Mouse (Mus musculus) lung, postnatal 0 days (tissue): Measurements from ENCODE around the gene Lrrc52. TPM values are rescaled to one million over a fixed set of nuclear protein-coding genes. Genes with fewer than 3 reads are reported as not detected.

ENCODE experiments used
- ATAC-seq: fragments of 200-750 bp; cut with Nextera tagmentation; 2 replicates; pipeline ENCODE4 v1.8.0; 2017; ENCODE audit warnings: moderate library complexity
- DNase-seq: peaks from one replicate; pipeline ENCODE4 v3.0.0-alpha.2; 2016; ENCODE audit warnings: low spot score
- H3K27ac ChIP-seq: fragments of 300-500 bp; sonication (generic); 2 replicates; pipeline ENCODE4 v1.5.1; 2014; ENCODE audit warnings: antibody characterized with exemption, mild to moderate bottlenecking, low read length, mixed read lengths
- H3K27me3 ChIP-seq: fragments of 300-500 bp; sonication (generic); replicated peaks from 2 replicates; pipeline ENCODE4 v1.6.1; 2014; ENCODE audit warnings: low read length, mixed read lengths; ENCODE audit not compliant: insufficient read depth
- H3K36me3 ChIP-seq: fragments of 300-500 bp; sonication (generic); 2 replicates; pipeline ENCODE4 v1.6.1; 2014; ENCODE audit warnings: low read length, mixed read lengths; ENCODE audit not compliant: insufficient read depth
- H3K4me1 ChIP-seq: fragments of 300-500 bp; sonication (generic); 2 replicates; pipeline ENCODE4 v1.6.1; 2014; ENCODE audit warnings: antibody characterized with exemption, low read depth, low read length, mixed read lengths; ENCODE audit not compliant: insufficient read depth
- H3K4me2 ChIP-seq: fragments of 300-500 bp; sonication (generic); replicated peaks from 2 replicates; pipeline ENCODE4 v1.6.1; 2014; ENCODE audit warnings: low read depth, mild to moderate bottlenecking, low read length, moderate library complexity, mixed read lengths
- H3K4me3 ChIP-seq: fragments of 300-500 bp; sonication (generic); 2 replicates; pipeline ENCODE4 v1.5.1; 2014; ENCODE audit warnings: low read depth, low read length
- H3K9ac ChIP-seq: fragments of 300-500 bp; sonication (generic); replicated peaks from 2 replicates; pipeline ENCODE4 v1.6.1; 2014; ENCODE audit warnings: low read depth, mild to moderate bottlenecking
- H3K9me3 ChIP-seq: fragments of 300-500 bp; sonication (generic); 2 replicates; pipeline ENCODE4 v1.6.1; 2016; ENCODE audit warnings: low read length, mixed read lengths
- CTCF ChIP-seq: IDR thresholded peaks from 2 replicates; pipeline ENCODE4 v1.5.1; 2016; ENCODE audit warnings: antibody characterized with exemption, mild to moderate bottlenecking
- EP300 ChIP-seq: IDR thresholded peaks from 2 replicates; pipeline ENCODE4 v1.6.1; 2016; ENCODE audit warnings: antibody characterized with exemption, mild to moderate bottlenecking, control low read depth
- WGBS: fragments of 180-500 bp; shearing (Covaris S2); extraction: QIAGEN DNeasy Blood & Tissue Kit; methylation state at CpG from one replicate; pipeline ENCODE4 v1.1.7; 2014; 5-methylcytosine and 5-hydroxymethylcytosine counted together
- polyA plus RNA-seq: library from polyadenylated mRNA; unstranded; fragments of >200 nt; fragmentation: Nextera tagmentation; extraction: Ambion mirVana; gene quantifications from 2 replicates; pipeline ENCODE4 v1.2.1, GENCODE M21; 2015

The Lrrc52 gene
- polyA plus RNA-seq, 1 experiment from 2014 or later = 1.1 TPM

DNA sequence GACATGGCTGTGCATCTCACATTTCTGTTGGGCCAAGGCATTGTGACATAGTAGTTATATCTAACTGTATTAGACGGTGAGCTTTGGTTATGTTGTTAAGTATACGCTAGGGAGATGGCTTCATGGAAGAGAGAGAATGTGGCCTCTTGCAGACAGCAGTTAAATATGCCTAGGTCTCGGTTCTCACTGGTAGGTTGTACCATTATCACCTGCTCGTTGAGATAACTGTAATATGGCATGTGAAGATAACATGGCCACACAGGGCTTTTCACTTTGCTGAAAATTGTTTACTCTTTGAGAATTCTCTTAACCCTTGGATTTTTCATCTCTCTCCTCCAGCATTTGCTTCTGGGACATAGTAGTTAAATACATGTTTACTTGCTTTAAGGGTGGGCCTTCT lies 21.4 kb downstream of the Lrrc52 start:
- H3K27me3 ChIP-seq = no peaks in the 10 kb centered on the region
- no peak overlapping the region for H3K4me2 ChIP-seq
- no peak overlapping the region for H3K9ac ChIP-seq
- H3K4me1 ChIP-seq = no peaks in the 10 kb centered on the region
- no peak overlapping the region for H3K27ac ChIP-seq
- no peak for DNase-seq
- no peak overlapping the region for H3K4me3 ChIP-seq
- WGBS = 72% methylated on average over 4 of the region's 4 CpGs
- TF ChIP-seq EP300 = no peak
- TF ChIP-seq CTCF = no peak
- ATAC-seq = no peak
- no peaks in the 10 kb centered on the region for H3K9me3 ChIP-seq
- H3K36me3 ChIP-seq = no peaks in the 10 kb centered on the region

DNA sequence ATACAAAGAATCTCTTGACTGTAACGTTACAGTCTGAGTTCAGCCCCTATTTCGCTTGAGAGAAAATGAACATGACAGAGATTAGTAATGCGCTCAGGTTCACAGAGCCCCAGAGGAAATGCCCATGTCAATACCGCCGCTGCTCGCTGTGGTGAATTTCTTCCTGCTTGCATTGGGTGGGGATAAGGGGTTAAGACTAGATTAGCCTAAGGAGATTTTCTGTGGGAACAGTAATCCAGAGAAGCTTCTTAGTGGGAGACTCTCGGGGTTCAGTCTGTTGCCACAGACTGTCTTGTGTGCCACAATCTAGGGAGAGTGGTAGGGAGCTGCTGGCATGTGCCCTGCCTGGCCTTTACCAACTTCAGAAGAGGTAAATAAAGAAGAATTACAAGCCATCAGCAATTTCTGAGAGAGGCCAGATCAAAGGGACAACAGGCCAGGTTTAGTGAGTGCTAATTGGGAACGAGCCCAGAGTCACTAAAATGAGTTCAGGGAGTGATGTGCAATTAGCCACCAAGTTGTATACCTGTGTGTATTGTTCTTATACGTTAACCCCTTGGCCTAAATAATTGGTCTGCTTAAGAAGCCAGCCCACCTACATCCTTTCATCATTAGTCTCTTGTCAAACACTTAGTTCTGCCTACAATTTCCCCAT lies 28.2 kb downstream of the Lrrc52 start:
- Histone ChIP-seq H3K9ac (no peak overlapping the region), H3K9me3 (no peaks in the 10 kb centered on the region), H3K27me3 (no peaks in the 10 kb centered on the region), H3K36me3 (no peaks in the 10 kb centered on the region), H3K4me2 (no peak overlapping the region), H3K4me3 (no peak overlapping the region), H3K4me1 (no peaks in the 10 kb centered on the region), H3K27ac (no peak overlapping the region)
- 69% methylated on average over 9 of the region's 9 CpGs for WGBS
- ATAC-seq = no peak
- DNase-seq = no peak
- TF ChIP-seq CTCF = no peak
- TF ChIP-seq EP300 = no peak

DNA sequence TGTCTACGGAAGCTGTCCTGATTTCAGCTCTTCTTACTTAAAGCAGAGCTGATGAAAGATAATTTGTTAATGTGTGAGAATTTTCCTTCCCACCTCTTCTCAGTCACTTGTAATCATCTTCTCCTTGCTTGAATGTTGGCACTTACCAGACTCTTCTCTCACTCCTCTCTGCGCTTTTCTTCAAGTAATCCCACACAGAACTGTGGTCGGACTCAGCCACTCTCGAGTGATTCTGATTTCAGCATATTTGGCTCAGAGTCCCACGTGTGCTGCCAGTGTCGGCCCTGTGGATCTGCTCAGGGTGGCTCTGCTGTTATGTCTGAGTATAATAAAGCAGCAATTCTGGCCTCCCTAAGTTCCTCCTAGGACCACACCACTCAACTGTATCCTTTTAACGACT lies 29.5 kb downstream of the Lrrc52 start:
- H3K36me3 ChIP-seq = no peaks in the 10 kb centered on the region
- DNase-seq = no peak
- no peak overlapping the region for H3K4me3 ChIP-seq
- H3K27ac ChIP-seq = no peak overlapping the region
- 64% methylated on average over 7 of the region's 7 CpGs for WGBS
- H3K4me2 ChIP-seq = no peak overlapping the region
- no peaks in the 10 kb centered on the region for H3K27me3 ChIP-seq
- no peak for TF ChIP-seq EP300
- TF ChIP-seq CTCF = no peak
- ATAC-seq = no peak
- no peak overlapping the region for H3K9ac ChIP-seq
- no peaks in the 10 kb centered on the region for H3K4me1 ChIP-seq
- H3K9me3 ChIP-seq = no peaks in the 10 kb centered on the region

DNA sequence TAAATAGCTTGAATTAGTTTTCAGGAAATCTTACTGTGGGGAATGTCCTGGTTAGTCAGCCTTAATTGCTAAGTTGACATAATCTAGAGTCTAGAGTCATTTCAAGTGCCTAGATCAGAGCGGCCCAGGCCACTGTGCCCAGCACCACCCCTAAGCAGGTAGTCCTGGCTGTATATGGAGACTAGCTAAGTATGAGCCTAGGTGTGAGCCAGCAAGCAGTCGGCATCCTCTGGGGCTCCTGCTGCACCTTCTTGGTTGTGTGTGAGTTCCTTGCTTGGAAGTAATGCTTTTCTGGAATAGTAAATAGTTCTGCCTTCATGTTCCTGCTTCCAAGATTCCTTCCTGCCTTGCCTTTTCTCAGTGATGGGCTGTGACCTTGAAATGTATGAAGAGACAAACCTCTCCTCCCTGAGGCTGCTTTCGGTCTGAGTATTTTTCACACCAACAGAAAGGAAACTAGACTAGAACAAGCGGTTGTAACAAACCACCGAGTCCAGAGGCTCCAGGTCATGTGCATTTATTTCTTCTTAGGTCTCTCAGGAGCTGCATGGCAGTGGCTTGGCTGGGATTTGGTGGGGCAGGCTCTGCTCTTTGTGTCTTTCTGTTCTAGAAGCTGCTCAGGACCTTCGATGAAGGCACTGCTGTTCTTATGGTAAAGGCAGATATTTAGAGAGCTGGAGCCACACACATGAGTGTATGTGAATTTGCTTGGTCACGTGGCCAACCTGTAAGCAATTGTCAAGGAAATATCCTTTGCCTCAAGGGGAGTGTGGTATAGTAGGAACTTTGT lies 30.2 kb downstream of the Lrrc52 start:
- Histone ChIP-seq H3K9me3 (no peaks in the 10 kb centered on the region), H3K36me3 (no peaks in the 10 kb centered on the region), H3K27ac (no peak overlapping the region), H3K4me1 (no peaks in the 10 kb centered on the region), H3K27me3 (no peaks in the 10 kb centered on the region), H3K9ac (no peak overlapping the region), H3K4me2 (no peak overlapping the region), H3K4me3 (no peak overlapping the region)
- no peak for ATAC-seq
- 69% methylated on average over 7 of the region's 7 CpGs for WGBS
- TF ChIP-seq CTCF (no peak), EP300 (no peak)
- no peak for DNase-seq

DNA sequence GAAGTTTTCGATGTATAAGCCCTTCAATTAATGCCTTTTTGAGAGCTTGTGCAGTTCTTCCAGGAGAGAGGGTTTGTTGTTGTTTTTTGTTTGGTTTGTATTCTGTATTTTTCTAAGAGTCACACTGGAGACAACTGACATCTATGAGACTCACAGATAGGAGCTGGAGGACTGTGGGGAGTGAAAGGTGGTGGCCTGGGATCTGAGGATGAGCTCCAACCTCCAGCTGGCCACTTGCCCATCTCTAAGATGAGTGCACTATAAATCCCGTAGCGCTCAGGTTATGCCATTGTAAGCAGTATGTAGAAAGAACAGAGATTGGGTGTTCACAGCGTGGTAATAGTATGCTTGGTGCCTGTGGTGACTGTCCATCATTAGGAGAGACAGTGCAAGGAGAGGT lies 31.6 kb downstream of the Lrrc52 start:
- Histone ChIP-seq H3K27ac (no peak overlapping the region), H3K9me3 (no peaks in the 10 kb centered on the region), H3K4me3 (no peak overlapping the region), H3K27me3 (no peaks in the 10 kb centered on the region), H3K4me2 (no peak overlapping the region), H3K9ac (no peak overlapping the region), H3K4me1 (no peaks in the 10 kb centered on the region), H3K36me3 (no peaks in the 10 kb centered on the region)
- 76% methylated on average over 4 of the region's 4 CpGs for WGBS
- ATAC-seq (no peak), DNase-seq (no peak)
- TF ChIP-seq EP300 (no peak), CTCF (no peak)

DNA sequence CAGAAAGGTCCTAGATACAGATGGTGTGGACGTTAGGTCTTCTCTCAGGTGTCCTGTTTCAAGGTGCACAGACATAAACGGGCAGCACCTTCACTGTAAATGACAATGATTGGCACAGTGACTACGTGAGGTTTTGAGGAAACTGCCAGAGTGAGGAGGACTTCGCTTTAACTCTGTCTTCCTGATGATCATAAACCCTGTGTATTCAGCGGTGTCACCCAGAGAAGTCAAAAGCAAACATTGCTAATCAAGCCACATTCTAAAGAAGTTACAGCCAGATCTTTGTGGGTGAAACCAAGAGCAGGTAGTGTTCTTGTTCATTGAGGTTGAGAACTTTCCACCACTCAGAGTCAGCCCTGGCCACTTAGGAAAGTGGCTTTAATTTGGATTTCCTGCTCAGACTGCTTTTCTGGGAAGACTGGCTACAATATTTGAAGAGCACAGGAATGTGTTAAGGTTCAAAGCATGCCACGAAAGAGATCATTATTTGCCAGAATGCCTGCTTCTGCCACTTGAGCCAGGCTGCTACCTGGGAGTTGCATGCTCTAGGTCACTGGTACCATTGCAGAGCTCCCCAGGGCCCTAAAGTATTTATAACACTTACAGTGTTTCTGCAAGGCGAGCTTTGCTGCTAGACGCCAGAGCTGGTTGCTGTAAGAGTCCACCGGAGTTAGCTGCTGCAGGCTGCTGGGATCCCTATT lies 35.5 kb downstream of the Lrrc52 start:
- Histone ChIP-seq H3K27me3 (no peaks in the 10 kb centered on the region), H3K9ac (no peak overlapping the region), H3K4me1 (no peaks in the 10 kb centered on the region), H3K27ac (no peak overlapping the region), H3K36me3 (no peaks in the 10 kb centered on the region), H3K4me3 (no peak overlapping the region), H3K4me2 (no peak overlapping the region), H3K9me3 (no peaks in the 10 kb centered on the region)
- DNase-seq = peak; percentile 31
- peak; percentile 26; the same call in 1 of the 2 replicates for ATAC-seq
- TF ChIP-seq CTCF = no peak
- TF ChIP-seq EP300 = no peak
- WGBS = 46% methylated on average over 9 of the region's 9 CpGs
